Mouse (Mus musculus) myocyte (in vitro differentiated cells): Measurements from ENCODE around the gene Lztr1. TPM values are rescaled to one million over a fixed set of nuclear protein-coding genes. Genes with fewer than 3 reads are reported as not detected.
A peak's percentile ranks its signal among the peaks of the same experiment; 100 is the strongest.

Source experiments
- H3K27me3 ChIP-seq: one replicate; pipeline ENCODE4 v1.6.1; 2011; ENCODE audit not compliant: control insufficient read depth, insufficient read depth, insufficient read length
- H3K36me3 ChIP-seq: one replicate; pipeline ENCODE4 v1.6.1; 2011; ENCODE audit not compliant: control insufficient read depth, insufficient read depth
- H3K4me2 ChIP-seq: one replicate; pipeline ENCODE4 v1.6.1; 2011; ENCODE audit warnings: low read depth, control low read depth
- H3K4me3 ChIP-seq: one replicate; pipeline ENCODE4 v1.5.1; 2011; ENCODE audit warnings: mild to moderate bottlenecking, control low read depth, moderate library complexity
- H3K79me2 ChIP-seq: one replicate; pipeline ENCODE4 v1.6.1; 2011; ENCODE audit not compliant: control insufficient read depth, insufficient read depth
- H3ac ChIP-seq: one replicate; pipeline ENCODE4 v1.6.1; 2011; ENCODE audit not compliant: control insufficient read depth, insufficient read length
- CEBPB ChIP-seq: IDR thresholded peaks from 2 replicates; pipeline ENCODE4 v1.6.1; 2011; ENCODE audit warnings: mild to moderate bottlenecking, moderate library complexity; ENCODE audit not compliant: poor library complexity, insufficient read depth, severe bottlenecking
- E2F4 ChIP-seq: IDR thresholded peaks from one replicate; pipeline ENCODE4 v1.6.1; 2011; ENCODE audit warnings: mild to moderate bottlenecking, control low read depth, moderate library complexity; ENCODE audit not compliant: insufficient read depth
- MAX ChIP-seq: IDR thresholded peaks from one replicate; pipeline ENCODE4 v1.6.1; 2011; ENCODE audit warnings: low read depth, mild to moderate bottlenecking, control low read depth
- MYOD1 ChIP-seq, 3 experiments: IDR thresholded peaks; one replicate each; pipeline ENCODE4 v1.6.1; 2011; ENCODE audit warnings: control low read depth in 2 of 3, low read depth in 2 of 3, mild to moderate bottlenecking in 2 of 3, moderate library complexity in 1 of 3; ENCODE audit not compliant: insufficient read length in 2 of 3, control insufficient read depth in 1 of 3
- MYOG ChIP-seq, 3 experiments: IDR thresholded peaks; one replicate each; pipeline ENCODE4 v1.6.1; 2011; ENCODE audit warnings: control low read depth in 2 of 3, low read depth in 2 of 3, mild to moderate bottlenecking in 2 of 3; ENCODE audit not compliant: insufficient read length in 2 of 3, control insufficient read depth in 1 of 3, insufficient read depth in 1 of 3
- POLR2A ChIP-seq: IDR thresholded peaks from one replicate; pipeline ENCODE4 v1.6.1; 2011; ENCODE audit warnings: low read depth, mild to moderate bottlenecking, control low read depth, moderate library complexity; ENCODE audit not compliant: insufficient read length
- POLR2AphosphoS2 ChIP-seq: IDR thresholded peaks from one replicate; pipeline ENCODE4 v1.6.1; 2011; ENCODE audit warnings: low read depth, control low read depth; ENCODE audit not compliant: insufficient read length
- REST ChIP-seq: IDR thresholded peaks from one replicate; pipeline ENCODE4 v1.6.1; 2011; ENCODE audit warnings: mild to moderate bottlenecking, control low read depth, moderate library complexity; ENCODE audit not compliant: insufficient read depth, insufficient read length
- SRF ChIP-seq: IDR thresholded peaks from one replicate; pipeline ENCODE4 v1.6.1; 2011; ENCODE audit warnings: low read depth; ENCODE audit not compliant: control insufficient read depth, insufficient read length
- TCF12 ChIP-seq: IDR thresholded peaks from one replicate; pipeline ENCODE4 v1.6.1; 2011; ENCODE audit warnings: mild to moderate bottlenecking, control low read depth; ENCODE audit not compliant: poor library complexity, insufficient read depth, severe bottlenecking
- TCF3 ChIP-seq: IDR thresholded peaks from one replicate; pipeline ENCODE4 v1.6.1; 2011; ENCODE audit warnings: low read depth, control low read depth; ENCODE audit not compliant: insufficient read length
- USF1 ChIP-seq: IDR thresholded peaks from one replicate; pipeline ENCODE4 v1.6.1; 2011; ENCODE audit warnings: low read depth, mild to moderate bottlenecking, control low read depth, moderate library complexity
- polyA plus RNA-seq: library from polyadenylated mRNA; unstranded; fragments of >200 nt; fragmentation: generic; extraction: Trizol; gene quantifications from one replicate; pipeline ENCODE4 v1.2.1, GENCODE M21; 2012; ENCODE audit warnings: missing spikeins

The Lztr1 gene
- polyA plus RNA-seq, 1 experiment, result 84.7 TPM

DNA sequence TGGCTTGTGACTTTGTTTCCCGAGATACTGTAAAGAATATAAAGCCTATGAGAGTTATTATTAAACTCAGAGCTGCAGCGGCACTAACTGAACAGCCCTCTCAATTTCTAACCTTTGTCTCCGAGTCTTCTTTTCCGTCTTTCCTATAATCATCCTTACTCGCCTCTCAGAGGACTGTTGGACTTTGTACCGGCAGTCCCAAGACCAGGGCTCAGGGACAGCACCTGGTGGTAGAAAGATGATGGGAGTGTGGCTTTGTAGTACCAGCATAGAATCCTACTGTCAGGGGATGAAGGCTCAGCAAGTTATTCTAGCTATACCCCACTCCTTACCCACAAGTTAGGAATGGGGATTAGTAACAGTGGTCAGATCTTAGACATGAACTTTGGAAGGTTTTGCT lies 17.7 kb downstream of the Lztr1 start:
- H3K4me3 ChIP-seq, result no peak overlapping the region
- no peak for TF ChIP-seq POLR2AphosphoS2
- no peak for TF ChIP-seq MAX
- H3ac ChIP-seq, result no peak overlapping the region
- H3K79me2 ChIP-seq, result no peaks in the 10 kb centered on the region
- H3K4me2 ChIP-seq, result no peak overlapping the region
- no peaks in the 10 kb centered on the region for H3K27me3 ChIP-seq
- peaks cover 42% of the 10 kb centered on the region for H3K36me3 ChIP-seq

DNA sequence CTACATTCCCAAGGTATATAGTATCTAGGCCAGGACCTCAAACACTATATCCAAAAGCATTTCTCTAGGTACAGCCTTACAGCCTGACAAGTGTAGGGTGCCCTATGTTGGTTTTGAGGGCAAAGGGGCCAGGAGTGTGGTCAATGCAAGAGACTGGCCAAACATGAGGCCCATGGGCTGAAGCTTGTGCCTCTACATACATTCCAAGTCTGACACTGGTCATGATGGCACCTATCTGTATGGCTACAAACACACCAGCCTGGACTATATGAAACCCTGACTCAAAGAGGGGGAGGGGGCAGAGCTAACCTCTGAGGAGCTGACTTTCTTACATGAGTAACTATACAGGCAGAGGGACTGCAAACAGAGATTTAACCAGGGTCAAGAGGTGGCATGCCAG lies 19.1 kb downstream of the Lztr1 start:
- no peaks in the 10 kb centered on the region for H3K79me2 ChIP-seq
- H3K4me3 ChIP-seq, result no peak overlapping the region
- H3ac ChIP-seq, result no peak overlapping the region
- no peaks in the 10 kb centered on the region for H3K27me3 ChIP-seq
- peaks cover 37% of the 10 kb centered on the region for H3K36me3 ChIP-seq
- no peak overlapping the region for H3K4me2 ChIP-seq
- TF ChIP-seq POLR2AphosphoS2 (peak; percentile 60), E2F4 (no peak)

DNA sequence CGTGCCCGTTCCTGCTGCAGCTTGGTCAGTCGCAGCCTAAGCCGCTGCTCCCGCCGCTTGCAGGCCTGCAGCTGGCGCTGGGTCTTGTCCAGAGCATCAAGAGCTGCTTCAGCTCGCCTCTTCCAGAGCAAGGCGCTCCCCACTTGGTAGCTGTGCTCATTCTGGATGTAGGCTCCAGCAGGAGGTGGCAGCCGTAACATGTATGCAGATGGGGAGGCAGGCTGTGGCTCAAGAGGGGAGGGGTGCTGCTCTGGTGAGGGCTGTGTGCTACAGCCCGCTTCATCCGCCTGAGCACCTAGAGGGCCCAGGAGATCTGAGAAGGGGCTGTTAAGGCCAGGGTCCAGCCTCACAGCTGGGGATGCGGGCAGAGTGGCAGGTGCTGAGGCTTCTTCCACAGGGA lies 19.8 kb downstream of the Lztr1 start:
- Histone ChIP-seq H3ac (no peak overlapping the region), H3K4me3 (no peak overlapping the region), H3K4me2 (no peak overlapping the region), H3K36me3 (peaks cover 37% of the 10 kb centered on the region), H3K27me3 (no peaks in the 10 kb centered on the region), H3K79me2 (no peaks in the 10 kb centered on the region)
- TF ChIP-seq REST (no peak), TCF12 (no peak), POLR2A (no peak), USF1 (no peak), E2F4 (no peak), TCF3 (no peak), MAX (no peak), MYOG (IDR thresholded peaks at IDR 0.05; ENCODE audit: control insufficient read depth in 1 of 3, insufficient read depth in 1 of 3, insufficient read length in 2 of 3, low read depth in 2 of 3) (no peak), MYOD1 (IDR thresholded peaks at IDR 0.05; ENCODE audit: control insufficient read depth in 1 of 3, insufficient read length in 2 of 3, low read depth in 2 of 3) (no peak), CEBPB (no peak), POLR2AphosphoS2 (no peak), SRF (no peak)

DNA sequence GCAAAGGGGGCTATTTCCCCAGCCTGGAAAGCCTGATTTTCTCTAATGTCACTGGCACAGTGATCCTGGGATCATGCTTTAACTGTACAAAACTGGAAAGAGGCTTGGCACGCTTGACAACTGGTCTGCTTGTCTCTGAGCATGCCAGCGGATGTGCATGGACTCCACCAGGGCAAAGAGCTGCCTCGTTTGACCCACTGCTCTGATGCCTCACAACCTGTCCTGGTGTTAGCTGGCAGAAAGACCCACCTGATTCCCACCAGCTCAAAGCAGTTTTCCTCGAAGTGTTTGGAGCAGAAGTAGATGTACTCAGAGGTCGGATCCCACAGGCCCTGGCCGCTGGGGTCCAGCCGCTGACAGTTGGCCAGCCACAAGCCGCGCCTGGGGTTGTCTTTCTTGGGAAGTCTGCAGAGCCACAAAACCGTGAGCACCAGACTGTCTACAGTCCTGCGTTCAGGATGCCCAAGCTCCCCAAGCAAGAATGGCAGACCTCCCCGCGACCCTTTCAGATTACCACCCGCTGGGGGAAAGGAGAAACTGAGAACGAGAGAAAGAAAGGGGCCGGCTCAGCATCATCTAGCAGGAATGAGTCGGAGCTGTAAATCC lies 21.6 kb downstream of the Lztr1 start:
- Histone ChIP-seq H3K4me3 (peak overlapping the region; percentile 93), H3K36me3 (peaks cover 23% of the 10 kb centered on the region), H3K4me2 (peak overlapping the region; percentile 80), H3K27me3 (no peaks in the 10 kb centered on the region), H3K79me2 (no peaks in the 10 kb centered on the region), H3ac (peak overlapping the region; percentile 55)
- no peak for TF ChIP-seq E2F4
- TF ChIP-seq POLR2A, result no peak
- no peak for TF ChIP-seq MYOG (IDR thresholded peaks at IDR 0.05; ENCODE audit: control insufficient read depth in 1 of 3, insufficient read depth in 1 of 3, insufficient read length in 2 of 3, low read depth in 2 of 3)
- TF ChIP-seq MAX, result no peak
- TF ChIP-seq REST, result no peak
- TF ChIP-seq SRF, result no peak
- no peak for TF ChIP-seq CEBPB

DNA sequence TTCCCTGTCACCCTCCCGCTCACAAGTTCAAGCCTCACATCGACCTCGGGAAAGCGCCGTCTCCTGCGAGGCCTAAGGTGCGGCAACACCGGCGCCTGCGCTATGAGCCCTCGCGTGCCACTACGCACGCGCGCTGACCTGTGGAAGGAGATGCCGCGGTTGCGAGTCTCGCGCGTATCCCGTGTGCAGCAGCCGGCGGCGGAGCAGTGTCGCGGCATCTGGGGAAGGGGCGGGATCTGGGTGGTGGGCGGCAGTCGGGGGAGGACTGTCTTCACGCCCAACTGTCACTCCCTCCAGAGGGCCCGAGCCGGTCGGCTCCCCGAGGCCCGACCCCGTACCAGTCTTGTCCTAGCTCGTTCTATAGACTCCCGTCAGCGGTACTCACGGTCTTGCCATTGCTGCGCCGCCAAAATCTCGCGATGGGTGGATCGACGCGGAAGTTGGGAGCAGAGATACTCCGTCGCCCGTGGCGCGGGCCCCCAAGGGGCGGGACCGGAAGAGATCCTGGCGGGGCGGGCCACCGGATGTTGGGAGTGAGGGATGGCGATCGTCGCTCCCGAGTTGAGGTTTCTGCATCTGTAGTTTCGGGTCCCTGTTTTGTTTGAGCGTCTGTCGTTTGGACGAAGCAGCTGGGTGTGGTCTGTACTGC lies 22.3 kb downstream of the Lztr1 start, which contains the start of gene Thap7:
Gene Thap7 (minus strand): TSS at position 497 of the 649 bp plus-strand sequence.
- Histone ChIP-seq H3K79me2 (no peaks in the 10 kb centered on the region), H3K4me3 (peak within 1 kb of the TSS; percentile 93), H3K4me2 (peak within 1 kb of the TSS; percentile 99), H3ac (peak within 1 kb of the TSS; percentile 55), H3K36me3 (peaks cover 17% of the 10 kb centered on the region), H3K27me3 (no peaks in the 10 kb centered on the region)
- TF ChIP-seq MYOD1 (IDR thresholded peaks at IDR 0.05; ENCODE audit: control insufficient read depth in 1 of 3, insufficient read length in 2 of 3, low read depth in 2 of 3) (peak in 1 of 3 experiments; percentile 37), MYOG (IDR thresholded peaks at IDR 0.05; ENCODE audit: control insufficient read depth in 1 of 3, insufficient read depth in 1 of 3, insufficient read length in 2 of 3, low read depth in 2 of 3) (no peak), REST (no peak), MAX (no peak), CEBPB (no peak), E2F4 (no peak), POLR2A (peak; percentile 85), POLR2AphosphoS2 (peak; percentile 80)
